Mouse (Mus musculus) liver, embryonic 13.5 days (tissue): ENCODE data around the gene Chrne. TPM values are rescaled to one million over a fixed set of nuclear protein-coding genes. Genes with fewer than 3 reads are reported as not detected.

Source experiments
- ATAC-seq: fragments of 200-750 bp; cut with Nextera tagmentation; 2 replicates; pipeline ENCODE4 v1.8.0; 2017; ENCODE audit warnings: low read depth, mild to moderate bottlenecking, moderate number of reproducible peaks, moderate library complexity
- DNase-seq: peaks from one replicate; pipeline ENCODE4 v3.0.0; 2022
- H3K27ac ChIP-seq: fragments of 300-500 bp; sonication (generic); 2 replicates; pipeline ENCODE4 v1.5.1; 2015; ENCODE audit warnings: moderate library complexity, mild to moderate bottlenecking, inconsistent platforms
- H3K27me3 ChIP-seq: fragments of 300-500 bp; sonication (generic); 2 replicates; pipeline ENCODE4 v1.6.1; 2015; ENCODE audit warnings: mild to moderate bottlenecking, inconsistent platforms
- H3K36me3 ChIP-seq: fragments of 300-500 bp; sonication (generic); 2 replicates; pipeline ENCODE4 v1.6.1; 2015; ENCODE audit warnings: mild to moderate bottlenecking, inconsistent platforms
- H3K4me1 ChIP-seq: fragments of 300-500 bp; sonication (generic); replicated peaks from 2 replicates; pipeline ENCODE4 v1.6.1; 2015; ENCODE audit warnings: inconsistent platforms
- H3K4me2 ChIP-seq: fragments of 300-500 bp; sonication (generic); 2 replicates; pipeline ENCODE4 v1.6.1; 2015; ENCODE audit warnings: inconsistent platforms, mild to moderate bottlenecking, moderate library complexity
- H3K4me3 ChIP-seq: fragments of 300-500 bp; sonication (generic); replicated peaks from 2 replicates; pipeline ENCODE4 v1.5.1; 2015; ENCODE audit warnings: mild to moderate bottlenecking, inconsistent platforms
- H3K9ac ChIP-seq: fragments of 300-500 bp; sonication (generic); 2 replicates; pipeline ENCODE4 v1.6.1; 2015; ENCODE audit warnings: mild to moderate bottlenecking, inconsistent platforms
- H3K9me3 ChIP-seq: fragments of 300-500 bp; sonication (generic); replicated peaks from 2 replicates; pipeline ENCODE4 v1.6.1; 2016; ENCODE audit warnings: inconsistent platforms
- WGBS: fragments of 180-500 bp; shearing (Covaris S2); methylation state at CpG from one replicate; pipeline ENCODE4 v1.1.7; 2015; ENCODE audit not compliant: insufficient replicate concordance; 5-methylcytosine and 5-hydroxymethylcytosine counted together
- polyA plus RNA-seq: library from polyadenylated mRNA; unstranded; fragments of >200 nt; fragmentation: Nextera tagmentation; extraction: Ambion mirVana; gene quantifications from 2 replicates; pipeline ENCODE4 v1.2.1, GENCODE M21; 2015

The Chrne gene
- polyA plus RNA-seq, 1 experiment from 2014 or later, result not detected

DNA sequence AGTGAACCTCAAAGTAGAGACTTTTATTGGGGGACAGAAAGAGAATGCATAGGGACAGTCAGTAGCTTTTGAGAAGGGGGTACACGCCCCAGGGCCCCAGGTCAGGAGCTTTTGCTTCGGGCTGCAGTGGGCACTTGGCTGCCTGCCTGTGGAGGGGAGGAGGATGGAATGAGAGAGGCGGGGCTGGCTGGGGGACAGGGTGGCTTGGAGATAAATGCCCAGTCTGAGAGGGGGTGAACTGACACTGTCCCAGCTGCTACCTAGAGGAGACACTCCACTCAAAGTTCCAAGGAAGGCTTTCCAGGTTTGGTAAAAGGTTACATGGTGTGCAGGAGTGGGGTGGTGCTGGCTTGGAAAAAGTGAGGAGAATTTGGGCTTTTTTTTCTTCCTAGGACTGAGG, 37.9 kb upstream of the Chrne start, which contains the start of gene Eno3:
Gene Eno3, plus strand, starts transcription at position 239 of the 400 bp plus-strand sequence.
- peak within 1 kb of the TSS; percentile 99 for H3K27ac ChIP-seq
- peaks cover 25% of the 10 kb centered on the region for H3K36me3 ChIP-seq
- H3K9me3 ChIP-seq, result no peaks in the 10 kb centered on the region
- WGBS, result 16% methylated on average over 3 of the region's 3 CpGs
- DNase-seq, result no peak
- peak within 1 kb of the TSS; percentile 100 for H3K4me3 ChIP-seq
- peaks cover 50% of the 10 kb centered on the region for H3K4me1 ChIP-seq
- peak within 1 kb of the TSS; percentile 99 for H3K9ac ChIP-seq
- no peak for ATAC-seq
- H3K27me3 ChIP-seq, result no peaks in the 10 kb centered on the region
- H3K4me2 ChIP-seq, result peak within 1 kb of the TSS; percentile 96

DNA sequence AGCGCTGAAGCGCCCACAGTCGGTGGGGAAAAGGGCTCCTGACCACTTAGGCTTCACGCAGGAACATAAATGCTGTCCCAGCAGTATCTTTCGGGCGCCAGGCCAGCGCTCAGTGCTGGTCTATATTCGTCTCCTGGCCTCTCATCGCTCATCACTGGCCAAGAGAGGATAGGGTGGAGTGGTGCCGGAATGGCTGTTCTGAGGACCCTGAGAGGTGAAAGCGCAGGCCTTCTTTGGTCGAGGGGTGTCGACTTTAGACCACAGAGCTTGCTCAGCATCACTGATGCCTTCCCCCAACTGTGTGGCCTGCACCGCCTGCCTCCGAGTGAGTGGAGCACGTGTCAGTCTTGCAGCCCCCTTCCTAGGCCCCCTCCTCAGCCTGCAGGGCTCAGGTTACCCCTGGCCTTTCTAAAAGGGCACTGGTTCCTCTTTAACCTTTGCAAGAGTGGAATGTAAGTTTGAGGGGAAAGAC, 37.5 kb upstream of the Chrne start:
- Histone ChIP-seq H3K4me2 (peak overlapping the region; percentile 96), H3K4me1 (peaks cover 54% of the 10 kb centered on the region), H3K4me3 (peak overlapping the region; percentile 100), H3K27ac (peak overlapping the region; percentile 99), H3K36me3 (peaks cover 25% of the 10 kb centered on the region), H3K9me3 (no peaks in the 10 kb centered on the region), H3K9ac (peak overlapping the region; percentile 99), H3K27me3 (no peaks in the 10 kb centered on the region)
- ATAC-seq (no peak), DNase-seq (no peak)
- WGBS, result 22% methylated on average over 16 of the region's 16 CpGs

DNA sequence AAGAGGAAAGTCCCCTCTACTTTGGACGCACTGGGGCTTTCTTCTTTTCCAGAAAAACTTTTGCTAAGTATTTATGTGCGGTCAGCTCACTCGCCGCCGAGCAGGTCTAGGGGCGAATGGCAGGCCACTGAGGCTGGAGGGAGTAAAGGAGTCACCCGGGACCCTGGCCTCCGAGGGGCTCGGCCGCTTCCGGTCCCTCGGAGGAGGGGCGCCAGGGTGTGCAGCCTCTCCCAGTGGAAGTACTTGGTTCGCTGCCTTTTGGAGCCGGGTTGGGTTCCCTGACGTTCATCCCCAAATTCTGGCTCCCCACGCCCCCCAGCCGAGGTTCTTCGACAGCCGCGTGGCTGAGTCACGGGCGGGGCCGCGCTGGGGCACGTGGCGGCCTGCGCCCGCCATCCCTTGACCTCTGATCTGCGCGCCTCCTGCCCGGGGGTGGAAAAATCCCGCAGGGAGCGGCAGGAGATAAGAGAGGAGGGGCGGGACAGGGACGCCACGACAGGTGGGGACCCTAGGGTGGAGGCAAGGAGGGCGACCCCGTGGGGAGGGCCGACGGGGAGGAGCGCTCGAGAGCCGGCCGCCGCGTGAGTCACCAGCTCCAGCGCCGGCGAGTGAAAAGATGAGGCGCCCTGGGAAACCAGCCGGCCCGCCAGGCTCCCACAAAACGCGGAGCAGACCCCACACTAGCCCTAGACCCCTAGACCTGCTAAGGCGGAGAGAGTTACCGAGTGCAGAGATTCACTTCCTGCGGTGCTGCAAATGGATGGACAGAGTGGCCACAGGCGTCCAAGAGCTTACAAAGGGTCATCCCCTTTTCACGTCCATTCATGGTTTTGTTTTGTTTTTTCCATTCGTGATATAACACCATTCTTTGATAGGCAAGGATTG, 36.8 kb upstream of the Chrne start:
- ATAC-seq, result peak; percentile 24
- no peaks in the 10 kb centered on the region for H3K27me3 ChIP-seq
- peak overlapping the region; percentile 100 for H3K4me3 ChIP-seq
- peak; percentile 53 for DNase-seq
- H3K4me2 ChIP-seq, result peak overlapping the region; percentile 96
- H3K9ac ChIP-seq, result peak overlapping the region; percentile 99
- 1% methylated on average over 61 of the region's 61 CpGs for WGBS
- peaks cover 27% of the 10 kb centered on the region for H3K36me3 ChIP-seq
- H3K9me3 ChIP-seq, result no peaks in the 10 kb centered on the region
- peaks cover 61% of the 10 kb centered on the region for H3K4me1 ChIP-seq
- peak overlapping the region; percentile 99 for H3K27ac ChIP-seq

DNA sequence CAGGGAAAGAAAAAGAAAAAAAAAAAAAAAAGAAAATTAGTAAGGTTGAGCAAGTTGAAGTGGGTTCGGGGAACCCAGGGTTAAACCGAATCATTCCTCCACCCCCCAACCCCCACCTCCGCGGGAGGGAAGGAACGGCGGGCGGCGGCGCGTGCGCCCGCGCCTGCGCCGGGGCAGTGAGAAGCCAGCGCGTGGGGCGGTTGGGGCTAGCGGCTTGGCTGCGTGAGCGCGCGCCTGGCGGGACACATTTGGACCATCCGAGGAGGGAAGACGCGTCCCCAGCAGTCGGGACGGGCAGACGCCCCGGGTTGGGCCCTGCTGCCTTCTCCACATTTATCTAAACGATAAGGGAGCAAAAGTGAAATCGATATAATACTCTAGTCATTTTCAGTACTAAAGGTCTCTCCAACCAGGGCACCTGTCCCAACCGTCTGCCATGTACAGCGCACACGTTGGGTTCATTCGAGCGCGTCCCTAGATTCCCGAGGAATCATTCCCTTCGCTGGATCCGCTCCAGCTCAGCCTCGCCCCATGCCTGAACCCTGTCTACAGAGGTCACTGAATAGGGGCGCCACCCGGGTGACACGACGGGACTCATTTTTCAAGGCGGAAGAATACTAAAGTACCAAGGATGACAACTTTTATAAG, 36.0 kb upstream of the Chrne start:
- H3K9ac ChIP-seq, result peak overlapping the region; percentile 99
- peak; percentile 69 for DNase-seq

DNA sequence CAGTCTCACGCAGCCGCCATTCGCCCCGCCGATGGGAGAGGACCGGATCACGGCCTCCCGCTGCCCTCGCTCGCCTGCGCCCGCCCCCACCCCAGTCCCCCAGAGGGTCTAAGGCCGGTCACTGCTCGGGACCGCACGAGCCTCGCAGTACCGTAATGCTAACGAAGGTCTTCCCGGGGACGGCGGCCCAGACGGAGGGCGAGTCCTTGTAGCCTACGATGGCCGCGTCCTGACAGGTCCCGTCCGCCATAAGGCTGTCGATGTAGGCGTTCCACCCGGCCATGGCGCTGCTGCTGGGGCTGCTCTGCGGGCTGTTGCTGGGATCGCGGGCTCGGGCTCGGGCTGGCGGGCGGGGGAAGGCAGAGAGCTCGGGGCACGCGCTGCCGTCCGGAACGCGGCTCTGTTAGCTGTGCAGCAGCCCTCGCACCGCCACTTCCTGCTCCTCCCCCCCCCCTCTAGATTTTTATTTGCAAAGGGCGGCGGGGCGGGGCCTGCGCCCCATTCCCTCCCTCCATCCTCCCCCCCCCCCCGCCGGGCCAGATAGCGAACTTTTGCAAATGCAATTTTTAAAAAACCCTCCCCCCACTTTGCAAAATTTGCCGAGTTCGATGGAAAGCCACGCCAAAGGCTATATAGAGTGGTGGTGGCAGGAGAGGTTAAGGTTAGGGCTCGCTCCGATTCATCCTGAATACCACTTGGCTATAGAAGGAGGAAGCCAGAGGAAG, 35.3 kb upstream of the Chrne start, which contains the start of gene Pfn1:
Gene Pfn1, minus strand, starts transcription at position 447 of the 725 bp plus-strand sequence.
- DNase-seq, result peak; percentile 63
- Histone ChIP-seq H3K9ac (peak within 1 kb of the TSS; percentile 99), H3K27ac (peak within 1 kb of the TSS; percentile 99), H3K36me3 (peaks cover 39% of the 10 kb centered on the region), H3K4me3 (peak within 1 kb of the TSS; percentile 100), H3K9me3 (no peaks in the 10 kb centered on the region), H3K4me1 (peaks cover 76% of the 10 kb centered on the region), H3K4me2 (peak within 1 kb of the TSS; percentile 96), H3K27me3 (no peaks in the 10 kb centered on the region)
- under 1% methylated on average over 61 of the region's 61 CpGs for WGBS
- peak; percentile 49 for ATAC-seq

More for the DNA sequence above, 36.0 kb upstream of the Chrne start:
- Histone ChIP-seq H3K27me3 (no peaks in the 10 kb centered on the region), H3K9me3 (no peaks in the 10 kb centered on the region), H3K36me3 (peaks cover 33% of the 10 kb centered on the region), H3K4me2 (peak overlapping the region; percentile 96), H3K4me1 (peaks cover 69% of the 10 kb centered on the region), H3K4me3 (peak overlapping the region; percentile 100), H3K27ac (peak overlapping the region; percentile 99)
- under 1% methylated on average over 48 of the region's 48 CpGs for WGBS
- peak; percentile 59 for ATAC-seq

DNA sequence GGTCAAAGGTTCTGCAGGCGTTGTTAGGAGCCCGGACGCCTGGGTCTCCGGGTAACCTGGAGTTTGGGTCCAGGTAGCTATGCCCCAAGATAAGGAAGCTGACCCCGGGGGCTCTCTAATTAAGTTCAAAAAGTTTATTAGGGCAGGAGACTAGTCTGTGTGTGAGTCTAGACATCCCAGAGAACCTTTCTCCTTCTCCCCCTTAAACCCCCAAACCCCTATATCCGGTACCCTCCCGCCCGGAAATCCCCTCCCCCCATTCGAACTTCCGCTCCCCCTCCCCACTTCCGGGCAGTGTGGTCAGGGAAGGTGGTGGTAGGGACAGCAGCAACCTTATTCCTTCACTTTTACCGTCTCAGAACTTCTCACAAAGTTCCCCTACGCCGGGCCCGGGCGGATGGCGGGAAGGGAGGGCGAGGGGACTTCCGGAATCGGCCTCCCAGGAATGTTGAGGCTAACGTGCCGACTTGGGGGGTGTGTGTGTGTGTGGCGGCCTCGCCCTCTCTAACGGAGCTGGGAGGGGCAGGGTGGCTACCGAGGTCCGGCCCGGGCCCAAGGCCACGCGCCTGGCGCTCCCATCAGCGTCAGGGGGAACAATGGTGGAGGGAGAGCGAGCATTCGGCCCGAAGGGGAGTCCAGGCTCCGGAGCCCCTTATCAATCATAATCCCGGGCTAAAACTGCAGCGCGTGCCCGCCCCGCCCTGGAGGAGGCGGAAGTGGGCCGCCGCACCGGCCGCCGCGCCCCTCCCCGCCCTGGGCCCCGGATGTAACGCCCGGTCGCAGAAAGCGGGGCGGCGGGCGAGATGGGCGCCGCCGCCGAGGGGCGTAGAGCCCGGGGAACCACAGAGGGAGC, 34.6 kb upstream of the Chrne start:
- peak overlapping the region; percentile 99 for H3K27ac ChIP-seq
- peak overlapping the region; percentile 99 for H3K9ac ChIP-seq
- ATAC-seq (peak; percentile 63), DNase-seq (peak; percentile 69)
- no peaks in the 10 kb centered on the region for H3K27me3 ChIP-seq
- H3K36me3 ChIP-seq, result peaks cover 47% of the 10 kb centered on the region
- H3K9me3 ChIP-seq, result no peaks in the 10 kb centered on the region
- H3K4me1 ChIP-seq, result peaks cover 84% of the 10 kb centered on the region
- peak overlapping the region; percentile 100 for H3K4me3 ChIP-seq
- whole genome bisulfite sequencing, result under 1% methylated on average over 62 of the region's 63 CpGs
- H3K4me2 ChIP-seq, result peak overlapping the region; percentile 96

DNA sequence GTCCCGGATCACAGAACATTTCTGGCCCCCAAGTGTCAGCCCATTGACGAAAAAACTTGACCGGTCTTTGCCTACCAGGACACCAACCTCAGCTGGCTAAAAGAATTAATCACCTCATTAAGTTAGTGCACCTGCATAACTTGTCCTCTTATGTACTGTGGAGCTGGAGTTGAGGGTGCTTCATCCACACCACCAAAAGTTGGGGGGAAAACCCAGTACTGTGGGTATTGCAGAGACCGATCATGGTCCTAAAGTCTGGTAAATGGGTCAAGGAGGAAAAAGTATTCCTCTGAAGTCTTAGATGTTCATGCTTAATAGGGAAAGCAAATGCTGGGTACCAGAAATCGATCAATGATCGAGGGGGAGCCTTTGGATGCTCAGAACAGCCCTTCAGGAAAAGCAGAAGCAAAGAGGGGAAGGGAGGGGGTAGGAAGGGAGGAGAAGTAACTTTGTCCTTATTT, 33.9 kb upstream of the Chrne start:
- no peak for DNase-seq
- peaks cover 48% of the 10 kb centered on the region for H3K36me3 ChIP-seq
- WGBS, result 20% methylated on average over 6 of the region's 6 CpGs
- no peaks in the 10 kb centered on the region for H3K27me3 ChIP-seq
- H3K4me3 ChIP-seq, result peak overlapping the region; percentile 100
- H3K4me2 ChIP-seq, result peak overlapping the region; percentile 96
- no peak for ATAC-seq
- H3K27ac ChIP-seq, result peak overlapping the region; percentile 99
- no peaks in the 10 kb centered on the region for H3K9me3 ChIP-seq
- H3K9ac ChIP-seq, result peak overlapping the region; percentile 99
- peaks cover 86% of the 10 kb centered on the region for H3K4me1 ChIP-seq

DNA sequence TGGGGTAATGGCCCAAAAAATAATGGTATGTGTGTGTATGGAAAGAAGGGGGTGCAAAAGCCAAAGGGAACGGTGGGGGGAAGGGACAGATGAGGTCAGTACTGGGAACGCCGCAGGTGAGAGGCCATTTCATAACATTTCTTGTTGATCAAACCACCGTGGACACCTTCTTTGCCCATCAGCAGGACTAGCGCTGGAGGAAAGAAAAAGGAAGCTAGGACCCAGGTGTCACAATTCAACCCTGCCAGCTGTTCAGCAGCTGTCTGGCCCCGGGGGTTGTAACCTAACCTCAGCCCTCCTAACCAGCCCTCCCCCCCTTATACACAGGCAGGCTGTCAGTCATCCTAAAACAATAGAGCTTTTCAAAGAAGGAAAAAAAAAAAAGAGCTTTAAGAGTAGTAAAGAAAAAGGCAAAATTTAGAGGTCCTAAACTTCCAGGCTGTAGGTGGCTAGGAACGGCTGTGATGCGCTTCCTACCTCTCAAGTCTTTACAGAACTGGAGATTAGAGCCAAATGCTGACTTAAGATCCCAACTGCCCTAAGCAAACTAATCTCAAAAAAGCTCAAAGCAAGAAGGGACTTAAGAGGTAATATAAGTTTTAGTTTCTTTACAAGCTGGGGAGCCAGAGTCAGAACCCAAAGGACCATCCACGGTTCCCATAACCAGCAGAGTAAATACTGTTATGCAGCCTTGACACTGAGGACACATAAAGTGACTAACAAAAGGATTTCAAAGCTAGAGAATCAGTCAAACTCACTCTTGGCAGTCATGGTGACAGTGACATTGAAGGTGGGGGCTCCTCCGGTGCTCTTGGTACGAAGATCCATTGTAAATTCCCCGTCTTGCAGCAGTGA, 33.2 kb upstream of the Chrne start:
- H3K36me3 ChIP-seq, result peaks cover 48% of the 10 kb centered on the region
- peak overlapping the region; percentile 99 for H3K27ac ChIP-seq
- peaks cover 80% of the 10 kb centered on the region for H3K4me1 ChIP-seq
- WGBS, result 33% methylated on average over 12 of the region's 12 CpGs
- DNase-seq (no peak), ATAC-seq (no peak)
- H3K4me2 ChIP-seq, result peak overlapping the region; percentile 96
- H3K4me3 ChIP-seq, result peak overlapping the region; percentile 100
- no peaks in the 10 kb centered on the region for H3K27me3 ChIP-seq
- peak overlapping the region; percentile 99 for H3K9ac ChIP-seq
- H3K9me3 ChIP-seq, result no peaks in the 10 kb centered on the region

DNA sequence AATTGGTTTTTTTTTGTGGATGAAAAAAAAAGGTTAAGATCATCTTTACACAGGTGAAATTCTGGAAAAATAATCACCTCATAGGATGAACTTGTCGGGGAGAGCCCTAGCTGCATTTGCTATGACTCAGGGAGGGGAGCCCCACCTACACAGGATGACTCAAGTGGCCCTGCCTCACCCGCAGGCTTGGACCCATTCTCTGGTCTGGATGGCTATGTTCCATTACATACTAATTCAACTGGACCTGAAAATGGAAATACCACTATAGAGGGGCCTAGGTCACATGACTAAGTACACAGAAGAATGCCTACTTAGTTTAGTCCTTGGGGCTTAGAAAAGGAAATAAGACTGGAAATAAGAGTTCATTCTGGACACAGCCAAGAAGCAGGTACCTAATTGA, 32.4 kb upstream of the Chrne start:
- no peaks in the 10 kb centered on the region for H3K27me3 ChIP-seq
- peak overlapping the region; percentile 100 for H3K4me3 ChIP-seq
- H3K9ac ChIP-seq, result peak overlapping the region; percentile 99
- H3K36me3 ChIP-seq, result peaks cover 48% of the 10 kb centered on the region
- H3K27ac ChIP-seq, result peak overlapping the region; percentile 99
- no peaks in the 10 kb centered on the region for H3K9me3 ChIP-seq
- no peak for ATAC-seq
- peaks cover 74% of the 10 kb centered on the region for H3K4me1 ChIP-seq
- no peak for DNase-seq
- peak overlapping the region; percentile 96 for H3K4me2 ChIP-seq
- WGBS, result 29% methylated on average over 2 of the region's 2 CpGs
